Mouse (Mus musculus) hindbrain, embryonic 13.5 days (tissue): Measurements from ENCODE around the gene Mrpl43. TPM values are rescaled to one million over a fixed set of nuclear protein-coding genes. Genes with fewer than 3 reads are reported as not detected.

Experiments used
- ATAC-seq: fragments of 200-750 bp; cut with Nextera tagmentation; 2 replicates; pipeline ENCODE4 v1.8.0; 2017; ENCODE audit warnings: moderate TSS enrichment; ENCODE audit not compliant: low FRiP score
- H3K27ac ChIP-seq: fragments of 300-500 bp; sonication (generic); 2 replicates; pipeline ENCODE4 v1.5.1; 2015; ENCODE audit warnings: inconsistent platforms, mild to moderate bottlenecking, moderate library complexity
- H3K27me3 ChIP-seq: fragments of 300-500 bp; sonication (generic); 2 replicates; pipeline ENCODE4 v1.6.1; 2015; ENCODE audit warnings: mild to moderate bottlenecking, inconsistent platforms
- H3K36me3 ChIP-seq: fragments of 300-500 bp; sonication (generic); 2 replicates; pipeline ENCODE4 v1.6.1; 2015; ENCODE audit warnings: mild to moderate bottlenecking, inconsistent platforms
- H3K4me1 ChIP-seq: fragments of 300-500 bp; sonication (generic); replicated peaks from 2 replicates; pipeline ENCODE4 v1.6.1; 2015; ENCODE audit warnings: inconsistent platforms
- H3K4me2 ChIP-seq: fragments of 300-500 bp; sonication (generic); 2 replicates; pipeline ENCODE4 v1.6.1; 2015; ENCODE audit warnings: inconsistent platforms, mild to moderate bottlenecking, moderate library complexity
- H3K4me3 ChIP-seq: fragments of 300-500 bp; sonication (generic); 2 replicates; pipeline ENCODE4 v1.5.1; 2015; ENCODE audit warnings: mild to moderate bottlenecking, inconsistent platforms
- H3K9ac ChIP-seq: fragments of 300-500 bp; sonication (generic); 2 replicates; pipeline ENCODE4 v1.6.1; 2015; ENCODE audit warnings: mild to moderate bottlenecking, inconsistent platforms
- H3K9me3 ChIP-seq: fragments of 300-500 bp; sonication (generic); 2 replicates; pipeline ENCODE4 v1.6.1; 2016; ENCODE audit warnings: inconsistent platforms
- WGBS: fragments of 180-500 bp; shearing (Covaris S2); methylation state at CpG from one replicate; pipeline ENCODE4 v1.1.7; 2015; 5-methylcytosine and 5-hydroxymethylcytosine counted together
- polyA plus RNA-seq: library from polyadenylated mRNA; unstranded; fragments of >200 nt; fragmentation: Nextera tagmentation; extraction: Ambion mirVana; gene quantifications from 2 replicates; pipeline ENCODE4 v1.2.1, GENCODE M21; 2015

Gene Mrpl43
- polyA plus RNA-seq, 1 experiment from 2014 or later, result 91.6 TPM

GRCm38 (mm10) chr19:44997786-44998185 lies 8.5 kb downstream of the Mrpl43 start:
- H3K4me2 ChIP-seq, result no peak overlapping the region
- no peaks in the 10 kb centered on the region for H3K9me3 ChIP-seq
- no peaks in the 10 kb centered on the region for H3K27me3 ChIP-seq
- H3K36me3 ChIP-seq, result peaks cover 91% of the 10 kb centered on the region
- H3K4me1 ChIP-seq, result no peaks in the 10 kb centered on the region; the same call in 1 of the 2 replicates
- 85% methylated on average over 11 of the region's 11 CpGs for WGBS
- H3K4me3 ChIP-seq, result no peak overlapping the region
- no peak for ATAC-seq
- no peak overlapping the region for H3K9ac ChIP-seq
- H3K27ac ChIP-seq, result no peak overlapping the region

GRCm38 (mm10) chr19:44992712-44993111 lies 13.5 kb downstream of the Mrpl43 start:
- Histone ChIP-seq H3K4me2 (0 out of 2 replicates have a peak overlapping the region, but pooled peaks have one; percentile 2), H3K4me3 (no peak overlapping the region), H3K9ac (no peak overlapping the region), H3K27me3 (no peaks in the 10 kb centered on the region), H3K27ac (no peak overlapping the region), H3K9me3 (no peaks in the 10 kb centered on the region), H3K36me3 (peaks cover 48% of the 10 kb centered on the region), H3K4me1 (peaks cover 40% of the 10 kb centered on the region)
- whole genome bisulfite sequencing, result 67% methylated on average over 7 of the region's 7 CpGs
- ATAC-seq, result no peak

GRCm38 (mm10) chr19:44992246-44992645 lies 14.0 kb downstream of the Mrpl43 start:
- Histone ChIP-seq H3K9ac (peak overlapping the region; percentile 95; the same call in 1 of the 2 replicates), H3K4me1 (peaks cover 40% of the 10 kb centered on the region)
- WGBS, result 58% methylated on average over 7 of the region's 7 CpGs

GRCm38 (mm10) chr19:44991031-44991430 lies 15.2 kb downstream of the Mrpl43 start:
- Histone ChIP-seq H3K27me3 (0 out of 2 replicates have a peak, but pooled peaks cover 6% of the 10 kb centered on the region), H3K9me3 (no peaks in the 10 kb centered on the region), H3K4me1 (peaks cover 40% of the 10 kb centered on the region), H3K4me2 (peak overlapping the region; percentile 82), H3K4me3 (peak overlapping the region; percentile 84), H3K36me3 (peaks cover 32% of the 10 kb centered on the region), H3K27ac (peak overlapping the region; percentile 71; the same call in 1 of the 2 replicates), H3K9ac (peak overlapping the region; percentile 95)
- WGBS, result 81% methylated on average over 8 of the region's 8 CpGs
- ATAC-seq, result no peak

More at GRCm38 (mm10) chr19:44992246-44992645, 14.0 kb downstream of the Mrpl43 start:
- Histone ChIP-seq H3K4me2 (0 out of 2 replicates have a peak overlapping the region, but pooled peaks have one; percentile 2), H3K4me3 (no peak overlapping the region), H3K9me3 (no peaks in the 10 kb centered on the region), H3K27me3 (no peaks in the 10 kb centered on the region), H3K36me3 (peaks cover 44% of the 10 kb centered on the region), H3K27ac (no peak overlapping the region)
- no peak for ATAC-seq

- Histone ChIP-seq H3K4me1 (peaks cover 40% of the 10 kb centered on the region), H3K4me2 (peak overlapping the region; percentile 82), H3K9me3 (no peaks in the 10 kb centered on the region), H3K27ac (peak overlapping the region; percentile 84), H3K27me3 (0 out of 2 replicates have a peak, but pooled peaks cover 6% of the 10 kb centered on the region), H3K4me3 (peak overlapping the region; percentile 84), H3K36me3 (peaks cover 23% of the 10 kb centered on the region), H3K9ac (peak overlapping the region; percentile 95)
- peak; percentile 55 for ATAC-seq
- whole genome bisulfite sequencing, result 6% methylated on average over 22 of the region's 22 CpGs
These were observed 16.4 kb downstream of the Mrpl43 start for GRCm38 (mm10) chr19:44989567-44990495.

- WGBS, result under 1% methylated on average over 57 of the region's 58 CpGs
- 0 out of 2 replicates have a peak, but pooled peaks cover 6% of the 10 kb centered on the region for H3K27me3 ChIP-seq
- H3K4me2 ChIP-seq, result peak within 1 kb of the TSS; percentile 82
- H3K36me3 ChIP-seq, result peaks cover 15% of the 10 kb centered on the region
- peak; percentile 85 for ATAC-seq
- H3K9me3 ChIP-seq, result no peaks in the 10 kb centered on the region
- peak within 1 kb of the TSS; percentile 95 for H3K9ac ChIP-seq
- peaks cover 40% of the 10 kb centered on the region for H3K4me1 ChIP-seq
- H3K4me3 ChIP-seq, result peak within 1 kb of the TSS; percentile 84
- peak within 1 kb of the TSS; percentile 84 for H3K27ac ChIP-seq
These were observed 17.2 kb downstream of the Mrpl43 start, which contains the start of gene Sema4g for GRCm38 (mm10) chr19:44988831-44989566. Gene Sema4g, plus strand, starts transcription at chr19:44989101.

- H3K4me1 ChIP-seq, result peaks cover 40% of the 10 kb centered on the region
These were observed 17.9 kb downstream of the Mrpl43 start for GRCm38 (mm10) chr19:44988321-44988720.

GRCm38 (mm10) chr19:44987851-44988250 lies 18.4 kb downstream of the Mrpl43 start:
- Histone ChIP-seq H3K4me1 (peaks cover 40% of the 10 kb centered on the region), H3K27me3 (0 out of 2 replicates have a peak, but pooled peaks cover 6% of the 10 kb centered on the region), H3K9ac (no peak overlapping the region), H3K4me3 (no peak overlapping the region), H3K36me3 (peaks cover 13% of the 10 kb centered on the region), H3K9me3 (no peaks in the 10 kb centered on the region), H3K27ac (no peak overlapping the region), H3K4me2 (no peak overlapping the region)
- no peak for ATAC-seq
- WGBS, result 54% methylated on average over 6 of the region's 6 CpGs

More at GRCm38 (mm10) chr19:44988321-44988720, 17.9 kb downstream of the Mrpl43 start:
- peak overlapping the region; percentile 82 for H3K4me2 ChIP-seq
- 0 out of 2 replicates have a peak, but pooled peaks cover 6% of the 10 kb centered on the region for H3K27me3 ChIP-seq
- no peak for ATAC-seq
- peak overlapping the region; percentile 84 for H3K4me3 ChIP-seq
- 36% methylated on average over 9 of the region's 9 CpGs for WGBS
- H3K36me3 ChIP-seq, result peaks cover 16% of the 10 kb centered on the region
- H3K27ac ChIP-seq, result peak overlapping the region; percentile 84
- H3K9me3 ChIP-seq, result no peaks in the 10 kb centered on the region
- peak overlapping the region; percentile 95 for H3K9ac ChIP-seq

GRCm38 (mm10) chr19:44987004-44987403 lies 19.2 kb downstream of the Mrpl43 start:
- Histone ChIP-seq H3K9ac (no peak overlapping the region), H3K4me2 (no peak overlapping the region), H3K9me3 (no peaks in the 10 kb centered on the region), H3K27ac (no peak overlapping the region), H3K4me1 (peaks cover 33% of the 10 kb centered on the region), H3K27me3 (0 out of 2 replicates have a peak, but pooled peaks cover 6% of the 10 kb centered on the region), H3K4me3 (no peak overlapping the region), H3K36me3 (peaks cover 5% of the 10 kb centered on the region)
- WGBS, result 71% methylated on average over 6 of the region's 6 CpGs
- ATAC-seq, result no peak

- Histone ChIP-seq H3K4me3 (no peak overlapping the region), H3K36me3 (peaks cover 17% of the 10 kb centered on the region), H3K27me3 (0 out of 2 replicates have a peak, but pooled peaks cover 6% of the 10 kb centered on the region), H3K4me2 (no peak overlapping the region), H3K27ac (no peak overlapping the region), H3K4me1 (peaks cover 16% of the 10 kb centered on the region), H3K9ac (no peak overlapping the region), H3K9me3 (no peaks in the 10 kb centered on the region)
- WGBS, result 71% methylated on average over 5 of the region's 5 CpGs
- ATAC-seq, result no peak
These were observed 20.9 kb downstream of the Mrpl43 start for GRCm38 (mm10) chr19:44985159-44985988.

- Histone ChIP-seq H3K4me3 (no peak overlapping the region), H3K4me1 (peaks cover 7% of the 10 kb centered on the region), H3K9ac (no peak overlapping the region), H3K36me3 (peaks cover 25% of the 10 kb centered on the region), H3K4me2 (no peak overlapping the region), H3K9me3 (no peaks in the 10 kb centered on the region), H3K27ac (no peak overlapping the region), H3K27me3 (0 out of 2 replicates have a peak, but pooled peaks cover 6% of the 10 kb centered on the region)
- WGBS, result 92% methylated on average over 4 of the region's 4 CpGs
- no peak for ATAC-seq
These were observed 21.8 kb downstream of the Mrpl43 start for GRCm38 (mm10) chr19:44984420-44984819.
